Mouse (Mus musculus): ENCODE results near the gene Ttc5. TPM values are rescaled to one million over a fixed set of nuclear protein-coding genes. Genes with fewer than 3 reads are reported as not detected.
"Not testable (repeated sequence)": the region's sequence is repeated elsewhere in the genome, so short reads cannot be mapped to it uniquely, and the experiment has no call there.

Gene Ttc5
- polyA plus RNA-seq, 1 experiment from 2014 or later, result 102 TPM

DNA sequence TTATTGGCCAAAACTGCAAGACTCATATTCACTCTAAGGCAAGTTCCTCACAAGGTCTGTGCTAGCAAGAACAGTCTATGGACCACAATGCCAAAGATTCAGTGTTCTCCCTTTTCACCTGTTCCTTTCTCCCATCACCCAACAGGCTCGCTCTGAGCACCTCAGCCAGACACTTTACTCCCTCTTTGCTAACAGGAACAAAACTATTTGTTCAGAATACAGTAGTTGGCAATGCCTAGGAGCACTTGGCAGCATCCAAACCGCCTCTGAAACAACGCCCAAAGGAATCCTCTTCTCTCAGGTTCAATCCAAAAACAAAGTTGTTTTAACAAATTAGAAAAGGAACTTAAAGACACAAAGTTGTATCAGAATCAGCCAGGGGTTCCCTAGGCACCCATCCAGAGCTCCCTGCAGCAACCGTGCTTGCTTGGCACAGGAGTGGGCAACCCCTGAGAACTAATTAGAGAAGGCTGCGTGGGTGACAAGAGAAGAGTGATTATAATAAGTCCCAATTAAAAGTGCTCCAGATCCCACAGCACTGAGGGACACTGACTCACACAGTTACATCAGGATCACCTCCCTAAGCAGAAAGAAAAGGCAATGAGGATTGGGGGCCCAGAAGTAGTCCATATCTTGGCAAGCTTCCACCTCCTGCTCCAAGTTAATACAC lies 26.8 kb downstream of the Ttc5 start:
- H3K27ac ChIP-seq, result no peak overlapping the region
- no peaks in the 10 kb centered on the region for H3K4me1 ChIP-seq
- ATAC-seq (ENCODE audit: low FRiP score, low read depth), result no peak
- H3K9ac ChIP-seq, result no peak overlapping the region
- H3K27me3 ChIP-seq (replicated peaks), result no peaks in the 10 kb centered on the region
- 83% methylated on average over 5 of the region's 5 CpGs for WGBS
- H3K4me3 ChIP-seq, result no peak overlapping the region
- H3K4me2 ChIP-seq (replicated peaks), result no peak overlapping the region
- H3K9me3 ChIP-seq, result no peaks in the 10 kb centered on the region
- no peaks in the 10 kb centered on the region for H3K36me3 ChIP-seq

DNA sequence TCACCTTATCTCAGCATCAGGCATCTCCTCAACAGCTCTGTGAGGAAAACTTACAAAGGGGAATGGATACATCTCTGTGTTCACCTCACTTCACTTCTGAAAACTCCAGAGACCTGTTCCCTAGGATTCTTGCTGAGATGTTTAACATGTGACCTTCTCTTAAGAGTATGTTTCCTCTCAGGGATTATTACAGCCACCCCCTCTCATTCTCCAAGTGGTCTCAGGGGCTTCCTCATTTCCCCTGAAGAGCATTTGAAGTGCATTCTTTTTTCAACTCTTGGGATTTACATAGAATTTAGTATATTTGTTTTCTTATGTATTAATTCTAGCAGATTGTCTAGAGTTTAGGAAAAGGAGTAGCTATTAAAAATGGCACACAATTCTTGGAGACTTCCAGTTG lies 40.3 kb downstream of the Ttc5 start, which contains the start of gene Olfr749:
Gene Olfr749 (minus strand): TSS at position 101 of the 400 bp plus-strand sequence.
- Histone ChIP-seq H3K27me3 (replicated peaks) (no peaks in the 10 kb centered on the region), H3K9ac (no peak within 1 kb of the TSS), H3K4me2 (replicated peaks) (no peak within 1 kb of the TSS), H3K36me3 (no peaks in the 10 kb centered on the region), H3K4me3 (no peak within 1 kb of the TSS), H3K27ac (no peak within 1 kb of the TSS), H3K4me1 (no peaks in the 10 kb centered on the region), H3K9me3 (no peaks in the 10 kb centered on the region)
- no peak for ATAC-seq (ENCODE audit: low FRiP score, low read depth)

DNA sequence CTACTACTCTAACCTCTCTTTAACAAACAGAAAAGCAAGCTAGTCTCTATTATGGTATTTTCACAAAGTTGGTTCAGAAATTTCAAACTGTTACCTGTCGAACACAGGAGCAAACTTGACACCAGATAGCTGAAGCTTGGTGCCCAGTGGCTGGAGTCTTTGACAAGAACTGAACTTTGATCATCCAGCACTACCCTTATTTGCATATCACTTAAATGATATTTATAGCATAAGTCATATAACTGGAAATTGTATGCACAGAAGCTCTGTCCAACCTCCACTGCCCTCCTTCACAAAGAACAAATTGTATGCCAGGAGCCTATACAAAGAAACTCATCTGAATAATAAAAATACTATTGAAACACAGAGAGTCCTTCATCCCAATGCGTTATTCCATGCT lies 43.7 kb downstream of the Ttc5 start:
- H3K4me3 ChIP-seq, result no peak overlapping the region
- H3K4me1 ChIP-seq, result no peaks in the 10 kb centered on the region
- ATAC-seq (ENCODE audit: low FRiP score, low read depth), result no peak
- no peak overlapping the region for H3K27ac ChIP-seq
- H3K9me3 ChIP-seq, result no peaks in the 10 kb centered on the region
- H3K36me3 ChIP-seq, result no peaks in the 10 kb centered on the region
- no peaks in the 10 kb centered on the region for H3K27me3 ChIP-seq (replicated peaks)
- no peak overlapping the region for H3K9ac ChIP-seq
- WGBS, result 76% methylated on average over 2 of the region's 2 CpGs
- H3K4me2 ChIP-seq (replicated peaks), result no peak overlapping the region

DNA sequence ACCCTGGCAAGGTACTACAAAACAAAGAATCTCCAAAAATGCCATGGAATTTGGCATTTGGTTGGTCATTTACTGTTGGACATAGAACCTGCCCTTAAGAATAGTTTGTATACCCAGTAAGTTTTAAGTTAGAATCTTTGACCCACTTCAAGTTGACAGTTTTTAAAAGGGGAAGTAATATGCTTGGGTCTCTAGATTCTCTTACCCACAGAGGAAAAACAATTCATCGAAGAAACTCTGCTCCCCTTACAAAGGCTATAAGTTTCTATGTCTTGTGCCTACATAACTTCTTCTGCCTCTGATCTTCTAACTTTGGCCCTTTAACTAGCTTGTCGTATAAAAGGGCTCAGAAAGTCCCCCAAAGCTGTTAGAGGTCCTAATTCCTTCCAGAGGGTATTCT lies 45.0 kb downstream of the Ttc5 start:
- 74% methylated on average over 2 of the region's 2 CpGs for WGBS

DNA sequence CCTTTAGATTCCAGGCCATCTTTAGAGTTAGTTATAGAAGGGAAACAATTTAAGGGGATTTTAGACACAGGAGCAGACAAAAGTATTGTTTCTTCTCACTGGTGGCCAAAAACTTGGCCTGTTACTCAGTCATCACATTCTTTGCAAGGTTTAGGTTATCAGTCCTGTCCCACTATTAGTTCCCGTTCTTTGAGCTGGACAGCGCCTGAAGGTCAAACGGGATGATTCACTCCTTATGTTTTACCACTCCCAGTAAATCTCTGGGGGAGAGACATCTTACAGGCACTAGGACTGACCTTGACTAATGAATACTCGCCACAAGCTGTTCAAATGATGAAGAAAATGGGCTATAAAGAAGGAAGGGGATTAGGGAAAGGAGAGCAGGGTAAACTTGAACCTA lies 62.9 kb downstream of the Ttc5 start:
- H3K9ac ChIP-seq; H3K4me3 ChIP-seq; H3K4me1 ChIP-seq; H3K27ac ChIP-seq; H3K9me3 ChIP-seq; H3K27me3 ChIP-seq (replicated peaks); H3K36me3 ChIP-seq; H3K4me2 ChIP-seq (replicated peaks); ATAC-seq (ENCODE audit: low FRiP score, low read depth): not testable (repeated sequence)
- WGBS, result 83% methylated on average over 4 of the region's 4 CpGs

More for the DNA sequence above, 45.0 kb downstream of the Ttc5 start:
- Histone ChIP-seq H3K4me1 (no peaks in the 10 kb centered on the region), H3K9me3 (no peaks in the 10 kb centered on the region), H3K27ac (no peak overlapping the region), H3K4me3 (no peak overlapping the region), H3K4me2 (replicated peaks) (no peak overlapping the region), H3K36me3 (no peaks in the 10 kb centered on the region), H3K27me3 (replicated peaks) (no peaks in the 10 kb centered on the region), H3K9ac (no peak overlapping the region)
- ATAC-seq (ENCODE audit: low FRiP score, low read depth), result no peak

DNA sequence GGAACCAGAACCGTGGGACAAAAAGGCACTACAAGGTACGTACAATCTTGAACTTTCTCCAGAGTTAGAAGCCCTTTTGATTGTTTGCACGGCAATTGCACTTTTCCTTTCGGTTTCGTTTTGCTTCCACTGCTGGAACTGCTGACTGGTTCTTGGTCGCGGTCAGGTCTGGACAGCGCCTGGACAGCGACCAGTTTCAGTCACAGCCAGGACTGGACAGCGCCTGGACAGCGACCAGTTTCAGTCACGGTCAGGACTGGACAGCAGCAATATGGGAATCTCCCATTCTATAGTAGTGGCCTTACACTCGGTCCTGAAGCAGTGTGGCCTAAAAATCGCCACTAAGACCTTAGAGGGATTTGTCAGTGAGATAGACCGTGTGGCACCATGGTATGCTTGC lies 65.4 kb downstream of the Ttc5 start:
- not testable (repeated sequence) for ATAC-seq (ENCODE audit: low FRiP score, low read depth); H3K9ac ChIP-seq; H3K4me2 ChIP-seq (replicated peaks); H3K9me3 ChIP-seq; H3K36me3 ChIP-seq; H3K27ac ChIP-seq; H3K4me1 ChIP-seq; H3K27me3 ChIP-seq (replicated peaks); H3K4me3 ChIP-seq
- 93% methylated on average over 15 of the region's 15 CpGs for WGBS

Other genes with a start within 250 kb of the Ttc5 start
- not detected in 2 replicates for gene Olfr744, start 170.6 kb downstream of the Ttc5 start, polyA plus RNA-seq (2016; fragmentation: Nextera tagmentation; extraction: Ambion mirVana)
- not detected in 2 replicates for gene Olfr745, start 146.1 kb downstream of the Ttc5 start, polyA plus RNA-seq (2016; fragmentation: Nextera tagmentation; extraction: Ambion mirVana)
- not detected in 2 replicates for gene Olfr746, start 138.4 kb downstream of the Ttc5 start, polyA plus RNA-seq (2016; fragmentation: Nextera tagmentation; extraction: Ambion mirVana)
- gene Olfr747, start 92.3 kb downstream of the Ttc5 start, polyA plus RNA-seq (2016; fragmentation: Nextera tagmentation; extraction: Ambion mirVana), result not detected in 2 replicates
- gene Olfr748, start 78.1 kb downstream of the Ttc5 start, polyA plus RNA-seq (2016; fragmentation: Nextera tagmentation; extraction: Ambion mirVana), result not detected in 2 replicates
- gene Olfr749, start 40.4 kb downstream of the Ttc5 start, polyA plus RNA-seq (2016; fragmentation: Nextera tagmentation; extraction: Ambion mirVana), result not detected in 2 replicates
- gene Ccnb1ip1, start 22.2 kb upstream of the Ttc5 start, polyA plus RNA-seq (2016; fragmentation: Nextera tagmentation; extraction: Ambion mirVana), result not detected in 2 replicates
- gene Parp2, start 22.3 kb upstream of the Ttc5 start, polyA plus RNA-seq (2016; fragmentation: Nextera tagmentation; extraction: Ambion mirVana), result 51.3 and 58.6 TPM in 2 replicates
- gene Tep1, start 85.0 kb upstream of the Ttc5 start, polyA plus RNA-seq (2016; fragmentation: Nextera tagmentation; extraction: Ambion mirVana), result 5.8 and 5.9 TPM in 2 replicates
- 0.47 and 0.81 TPM in 2 replicates for gene Klhl33, start 112.0 kb upstream of the Ttc5 start, polyA plus RNA-seq (2016; fragmentation: Nextera tagmentation; extraction: Ambion mirVana)
- 120 and 129 TPM in 2 replicates for gene Osgep, start 139.4 kb upstream of the Ttc5 start, polyA plus RNA-seq (2016; fragmentation: Nextera tagmentation; extraction: Ambion mirVana)
- gene Apex1, start 139.4 kb upstream of the Ttc5 start, polyA plus RNA-seq (2016; fragmentation: Nextera tagmentation; extraction: Ambion mirVana), result 272 and 279 TPM in 2 replicates
- 80.0 and 87.1 TPM in 2 replicates for gene Pip4p1, start 145.3 kb upstream of the Ttc5 start, polyA plus RNA-seq (2016; fragmentation: Nextera tagmentation; extraction: Ambion mirVana)
- gene Pnp, start 145.6 kb upstream of the Ttc5 start, polyA plus RNA-seq (2016; fragmentation: Nextera tagmentation; extraction: Ambion mirVana), result 38.6 and 39.9 TPM in 2 replicates
- not detected in 2 replicates for gene Gm49342, start 159.0 kb upstream of the Ttc5 start, polyA plus RNA-seq (2016; fragmentation: Nextera tagmentation; extraction: Ambion mirVana)
- gene Pnp2, start 170.5 kb upstream of the Ttc5 start, polyA plus RNA-seq (2016; fragmentation: Nextera tagmentation; extraction: Ambion mirVana), result 0.28 and 0.29 TPM in 2 replicates
- gene Rnase10, start 222.2 kb upstream of the Ttc5 start, polyA plus RNA-seq (2016; fragmentation: Nextera tagmentation; extraction: Ambion mirVana), result not detected in 2 replicates